ENCODE assay signal across 17 mouse cellular contexts in genomic region chr2:180555219-180555618, GRCm38 (mm10). TPM values are rescaled to one million over a fixed set of nuclear protein-coding genes. Genes with fewer than 3 reads are reported as not detected.
DNase-seq lines count a peak whose midpoint lies in the region; ATAC-seq and TF ChIP-seq lines count a peak whose summit lies in the region.
"Had no signal": no experiment of that assay in that cellular context is flagged by ENCODE, and none has a peak within 500 bp of the region (broad histone marks: within the 10 kb centered on the region; RNA-seq: fewer than 3 reads in every experiment).

No protein-coding gene starts in this region.

- TF ChIP-seq EP300 in liver, postnatal 0 days (IDR thresholded peaks at IDR 0.05; ENCODE audit: low read depth) = no peak

- no peak for ATAC-seq in liver, postnatal 0 days
- no peak for ATAC-seq in liver, embryonic 11.5 days (replicated peaks; ENCODE audit: low FRiP score)
- no peak for ATAC-seq in activated CD4-positive, CD25-positive, alpha-beta regulatory T cell, adult 4 months
- ATAC-seq: inflammation-experienced regulatory T-cells, adult 6 months had no signal

- H3K4me1 ChIP-seq in liver, postnatal 0 days (ENCODE audit: insufficient read depth) = no peaks in the 10 kb centered on the region
- no peaks in the 10 kb centered on the region for H3K4me1 ChIP-seq in liver, embryonic 11.5 days (replicated peaks; ENCODE audit: control insufficient read depth, insufficient read depth, low read length)
- H3K4me1 ChIP-seq in cortical plate, adult 2 months (ENCODE audit: control insufficient read depth, insufficient read depth, low read length) = no peaks in the 10 kb centered on the region
- H3K4me1 ChIP-seq: embryonic facial prominence, embryonic 13.5 days had no signal

- H3K4me3 ChIP-seq in gastrocnemius, adult 2 months = no peak overlapping the region
- H3K4me3 ChIP-seq in liver, postnatal 0 days (ENCODE audit: low read depth, low read length) = no peak overlapping the region
- no peak overlapping the region for H3K4me3 ChIP-seq in liver, embryonic 11.5 days (ENCODE audit: low read depth, low read length)
- no peak overlapping the region for H3K4me3 ChIP-seq in C2C12 (ENCODE audit: insufficient read depth, poor library complexity, severe bottlenecking)
- no peak overlapping the region for H3K4me3 ChIP-seq in cortical plate, adult 2 months (ENCODE audit: insufficient read depth, low read length)
- H3K4me3 ChIP-seq: embryonic facial prominence, embryonic 13.5 days had no signal

- no peaks in the 10 kb centered on the region for H3K36me3 ChIP-seq in liver, postnatal 0 days (replicated peaks; ENCODE audit: insufficient read depth, low read length)
- no peaks in the 10 kb centered on the region for H3K36me3 ChIP-seq in liver, embryonic 11.5 days (ENCODE audit: control insufficient read depth, insufficient read depth, low read length)
- H3K36me3 ChIP-seq in C2C12 (ENCODE audit: control insufficient read depth, insufficient read depth) = no peaks in the 10 kb centered on the region
- H3K36me3 ChIP-seq: embryonic facial prominence, embryonic 13.5 days had no signal

- H3K27ac ChIP-seq in gastrocnemius, adult 2 months = no peak overlapping the region
- H3K27ac ChIP-seq in liver, postnatal 0 days (ENCODE audit: low read depth) = no peak overlapping the region
- no peak overlapping the region for H3K27ac ChIP-seq in liver, embryonic 11.5 days (ENCODE audit: low read depth, low read length)
- no peak overlapping the region for H3K27ac ChIP-seq in cortical plate, adult 2 months (ENCODE audit: insufficient read depth, low read length)
- H3K27ac ChIP-seq: embryonic facial prominence, embryonic 13.5 days; liver, embryonic 14.5 days had no signal

- WGBS in liver, postnatal 0 days (ENCODE audit: insufficient replicate concordance) = 43% methylated on average over 3 of the region's 3 CpGs
- 49% methylated on average over 3 of the region's 3 CpGs for WGBS in liver, embryonic 11.5 days

- intact Hi-C loops in gastrocnemius, adult 2 months (cut with DNase I) = no loop called here

- TF ChIP-seq POLR2A in cortical plate, adult 2 months (IDR thresholded peaks at IDR 0.05; ENCODE audit: extremely low read depth, insufficient read depth, low read length) = no peak

- H3K9me3 ChIP-seq in liver, postnatal 0 days (ENCODE audit: low read length) = no peaks in the 10 kb centered on the region
- no peaks in the 10 kb centered on the region for H3K9me3 ChIP-seq in liver, embryonic 11.5 days (ENCODE audit: control insufficient read depth, low read length)
- H3K9me3 ChIP-seq: embryonic facial prominence, embryonic 13.5 days had no signal

- H3K9ac ChIP-seq in liver, postnatal 0 days (replicated peaks) = no peak overlapping the region
- no peak overlapping the region for H3K9ac ChIP-seq in liver, embryonic 11.5 days (ENCODE audit: low read depth, low read length)
- H3K9ac ChIP-seq: embryonic facial prominence, embryonic 13.5 days; liver, embryonic 14.5 days had no signal

- H3K4me2 ChIP-seq in liver, postnatal 0 days (ENCODE audit: low read depth, low read length) = no peak overlapping the region
- no peak overlapping the region for H3K4me2 ChIP-seq in liver, embryonic 11.5 days
- H3K4me2 ChIP-seq: embryonic facial prominence, embryonic 13.5 days; midbrain, embryonic 11.5 days had no signal

- H3K79me3 ChIP-seq in C2C12 (ENCODE audit: low read depth) = no peaks in the 10 kb centered on the region

- H3ac ChIP-seq in C2C12 (ENCODE audit: control insufficient read depth, insufficient read length, low read depth) = no peak overlapping the region

- no peaks in the 10 kb centered on the region for H3K79me2 ChIP-seq in C2C12 (ENCODE audit: control insufficient read depth, insufficient read depth)

- H3K27me3 ChIP-seq in liver, postnatal 0 days (ENCODE audit: insufficient read depth, low read length) = no peaks in the 10 kb centered on the region
- no peaks in the 10 kb centered on the region for H3K27me3 ChIP-seq in liver, embryonic 11.5 days (replicated peaks; ENCODE audit: control insufficient read depth, insufficient read depth, low read length)
- H3K27me3 ChIP-seq in C2C12 (ENCODE audit: control insufficient read depth, insufficient read depth, insufficient read length) = peaks cover 27% of the 10 kb centered on the region
- H3K27me3 ChIP-seq: embryonic facial prominence, embryonic 13.5 days had no signal

- DNase-seq in gastrocnemius, adult 2 months = no peak
- DNase-seq in gastrocnemius, postnatal 4 days (ENCODE audit: low spot score in 2 of 2) = no peak
- no peak for DNase-seq in liver, postnatal 0 days
- DNase-seq in liver, embryonic 11.5 days (ENCODE audit: low spot score) = no peak
- no peak for DNase-seq in kidney, postnatal 36 days
- DNase-seq: cerebellum, adult 9-10 months; layer of hippocampus, adult 9-11 months; lung, postnatal 4 days; right cerebral cortex, postnatal 25 days had no signal

- peak; percentile 28; the same call in 1 of the 2 replicates for TF ChIP-seq CTCF in gastrocnemius, adult 2 months (IDR thresholded peaks at IDR 0.05)
- TF ChIP-seq CTCF in liver, postnatal 0 days (IDR thresholded peaks at IDR 0.05; ENCODE audit: low read depth) = 0 out of 2 replicates have a peak, but pooled peaks have one; percentile 3
- TF ChIP-seq CTCF in C2C12 (IDR thresholded peaks at IDR 0.05; ENCODE audit: control insufficient read depth, insufficient read depth, insufficient read length) = peak; percentile 2
- TF ChIP-seq CTCF in cortical plate, adult 2 months (IDR thresholded peaks at IDR 0.05; ENCODE audit: extremely low read depth, insufficient read depth, low read length) = peak; percentile 25; the same call in 1 of the 2 replicates

TF ChIP-seq in C2C12, 6 proteins besides CTCF, POLR2A, EP300 and RAD21:
- TF ChIP-seq CEBPB (IDR thresholded peaks at IDR 0.05; ENCODE audit: low read depth) (no peak), USF1 (IDR thresholded peaks at IDR 0.05; ENCODE audit: low read depth) (no peak), MYOG (IDR thresholded peaks at IDR 0.05; ENCODE audit: control insufficient read depth, extremely low read depth, insufficient read length) (no peak), MAX (IDR thresholded peaks at IDR 0.05) (no peak), FOSL1 (IDR thresholded peaks at IDR 0.05; ENCODE audit: insufficient read depth, low read length, poor library complexity, severe bottlenecking) (no peak), MYOD1 (IDR thresholded peaks at IDR 0.05; ENCODE audit: control insufficient read depth, insufficient read length, low read depth) (no peak)

RNA-seq across cellular contexts. Expression of gene Mrgbp, which starts 25.9 kb away (rescaled TPM):
- total RNA-seq in gastrocnemius, adult 2 months (2021) = 1 to 10 TPM; 4.1 to 5.2 TPM
- total RNA-seq in gastrocnemius, postnatal 4 days (2021) = 10 to 100 TPM; 14.1 to 17.3 TPM
- 7.3 and 7.5 TPM in 2 replicates for polyA plus RNA-seq in liver, postnatal 0 days (2015; fragmentation: Nextera tagmentation; extraction: Ambion mirVana)
- 23.2 and 26.2 TPM in 2 replicates for polyA plus RNA-seq in liver, embryonic 11.5 days (2014; fragmentation: Nextera tagmentation; extraction: Ambion mirVana)
- 19.2 TPM for polyA plus RNA-seq in C2C12 (2012; fragmentation: generic; extraction: Trizol)
- polyA plus RNA-seq in cortical plate, adult 2 months (2012; rRNA removed) = 26.3 and 29.6 TPM in 2 replicates
- 10 to 100 TPM; 21.4 to 22.2 TPM for polyA plus RNA-seq in activated CD4-positive, CD25-positive, alpha-beta regulatory T cell, adult 4 months (2017; shearing (Covaris generic))

RNA-seq across cellular contexts. Expression of gene Ogfr, which starts 33.8 kb away (rescaled TPM):
- total RNA-seq in gastrocnemius, adult 2 months (2021) = 10 to 100 TPM; 20.3 to 24.5 TPM
- total RNA-seq in gastrocnemius, postnatal 4 days (2021) = 10 to 100 TPM; 46.8 to 52.2 TPM
- polyA plus RNA-seq in liver, postnatal 0 days (2015; fragmentation: Nextera tagmentation; extraction: Ambion mirVana) = 22.7 and 24.9 TPM in 2 replicates
- 50.7 and 53.4 TPM in 2 replicates for polyA plus RNA-seq in liver, embryonic 11.5 days (2014; fragmentation: Nextera tagmentation; extraction: Ambion mirVana)
- polyA plus RNA-seq in C2C12 (2012; fragmentation: generic; extraction: Trizol) = 61.5 TPM
- 38.5 and 39.1 TPM in 2 replicates for polyA plus RNA-seq in cortical plate, adult 2 months (2012; rRNA removed)
- 10 to 100 TPM; 17.2 to 24.0 TPM for polyA plus RNA-seq in activated CD4-positive, CD25-positive, alpha-beta regulatory T cell, adult 4 months (2017; shearing (Covaris generic))

RNA-seq across cellular contexts. Expression of gene Col9a3, which starts 42.4 kb away (rescaled TPM):
- not detected for total RNA-seq in gastrocnemius, adult 2 months (2021)
- 1 to 10 TPM; 2.2 to 2.7 TPM for total RNA-seq in gastrocnemius, postnatal 4 days (2021)
- 0.41 and 0.63 TPM in 2 replicates for polyA plus RNA-seq in liver, postnatal 0 days (2015; fragmentation: Nextera tagmentation; extraction: Ambion mirVana)
- 2.6 and 3.4 TPM in 2 replicates for polyA plus RNA-seq in liver, embryonic 11.5 days (2014; fragmentation: Nextera tagmentation; extraction: Ambion mirVana)
- polyA plus RNA-seq in C2C12 (2012; fragmentation: generic; extraction: Trizol) = 0.21 TPM
- 15.5 and 17.2 TPM in 2 replicates for polyA plus RNA-seq in cortical plate, adult 2 months (2012; rRNA removed)
- polyA plus RNA-seq in activated CD4-positive, CD25-positive, alpha-beta regulatory T cell, adult 4 months (2017; shearing (Covaris generic)) = under 1 TPM in 1 of 2 experiments, not detected in 1; 0.48 TPM

RNA-seq across cellular contexts. Expression of gene Ntsr1, which starts 55.4 kb away (rescaled TPM):
- not detected for total RNA-seq in gastrocnemius, adult 2 months (2021)
- total RNA-seq in gastrocnemius, postnatal 4 days (2021) = under 1 TPM; 0.10 to 0.13 TPM
- not detected in 2 replicates for polyA plus RNA-seq in liver, postnatal 0 days (2015; fragmentation: Nextera tagmentation; extraction: Ambion mirVana)
- polyA plus RNA-seq in liver, embryonic 11.5 days (2014; fragmentation: Nextera tagmentation; extraction: Ambion mirVana) = 0.49 and 0.75 TPM in 2 replicates
- polyA plus RNA-seq in C2C12 (2012; fragmentation: generic; extraction: Trizol) = not detected
- polyA plus RNA-seq in cortical plate, adult 2 months (2012; rRNA removed) = 5.6 and 6.0 TPM in 2 replicates
- not detected for polyA plus RNA-seq in activated CD4-positive, CD25-positive, alpha-beta regulatory T cell, adult 4 months (2017; shearing (Covaris generic))
- total RNA-seq: hematopoietic stem cell, adult 5-6 weeks had no signal
- polyA plus RNA-seq: inflammation-experienced regulatory T-cells, adult 6 months had no signal
